Mouse (Mus musculus): ENCODE data around the gene Gm11733. TPM values are rescaled to one million over a fixed set of nuclear protein-coding genes. Genes with fewer than 3 reads are reported as not detected.
A peak's percentile ranks its signal among the peaks of the same experiment; 100 is the strongest.

Gm11733 gene
- polyA plus RNA-seq, 1 experiment from 2014 or later, result 0.09 TPM

DNA sequence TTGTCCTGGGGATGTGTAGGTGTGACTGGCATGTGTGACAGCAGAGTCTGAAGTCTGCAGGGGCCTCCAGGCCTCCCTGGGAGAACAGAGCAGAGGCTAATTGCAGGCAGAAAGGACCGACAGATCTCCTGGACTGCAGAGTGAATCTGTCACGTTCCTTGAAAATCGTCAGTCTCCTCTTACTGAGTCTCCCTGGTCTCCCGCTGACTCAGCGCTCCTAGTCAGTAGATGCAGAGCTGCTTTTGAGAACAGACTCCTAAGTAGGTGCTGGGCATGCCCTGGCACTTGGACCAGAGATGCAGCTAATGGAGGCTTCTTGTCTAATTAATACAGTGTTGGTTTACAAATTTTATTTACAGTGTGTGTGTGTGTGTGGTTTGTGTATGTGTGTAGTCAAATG is 17.9 kb upstream of the Gm11733 start:
- WGBS, result 35% methylated on average over 5 of the region's 5 CpGs
- Histone ChIP-seq H3K4me1 (peaks cover 56% of the 10 kb centered on the region), H3K36me3 (no peaks in the 10 kb centered on the region), H3K4me3 (replicated peaks) (no peak overlapping the region), H3K27ac (replicated peaks) (no peak overlapping the region), H3K9ac (replicated peaks) (no peak overlapping the region), H3K4me2 (no peak overlapping the region), H3K9me3 (replicated peaks) (no peaks in the 10 kb centered on the region), H3K27me3 (replicated peaks) (0 out of 2 replicates have a peak, but pooled peaks cover 3% of the 10 kb centered on the region)
- no peak for ATAC-seq (ENCODE audit: low FRiP score)

DNA sequence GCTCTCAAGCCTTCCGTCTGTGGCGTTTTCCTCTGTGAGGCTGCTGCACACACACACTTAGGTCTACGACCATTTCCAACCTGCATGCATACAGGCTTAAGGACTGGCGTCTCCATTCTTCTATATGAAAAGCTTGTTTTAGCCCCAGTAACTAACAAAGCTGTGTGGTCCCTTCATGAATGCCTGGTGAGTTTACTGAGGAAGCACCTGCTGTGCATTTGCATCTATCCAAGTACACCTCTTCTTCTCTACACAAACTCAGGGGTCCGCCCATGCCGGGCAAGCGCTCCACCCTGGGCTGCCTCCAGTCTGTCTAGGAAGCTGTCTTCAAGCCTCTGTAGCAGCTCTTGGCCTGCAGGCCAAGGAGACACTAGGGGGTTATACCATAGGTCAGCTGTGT is 17.3 kb upstream of the Gm11733 start:
- no peaks in the 10 kb centered on the region for H3K9me3 ChIP-seq (replicated peaks)
- ATAC-seq (ENCODE audit: low FRiP score), result no peak
- H3K9ac ChIP-seq (replicated peaks), result no peak overlapping the region
- H3K27me3 ChIP-seq (replicated peaks), result 0 out of 2 replicates have a peak, but pooled peaks cover 3% of the 10 kb centered on the region
- H3K4me2 ChIP-seq, result no peak overlapping the region
- WGBS, result 86% methylated on average over 7 of the region's 7 CpGs
- H3K36me3 ChIP-seq, result no peaks in the 10 kb centered on the region
- no peak overlapping the region for H3K4me3 ChIP-seq (replicated peaks)
- H3K27ac ChIP-seq (replicated peaks), result no peak overlapping the region
- H3K4me1 ChIP-seq, result peaks cover 55% of the 10 kb centered on the region

DNA sequence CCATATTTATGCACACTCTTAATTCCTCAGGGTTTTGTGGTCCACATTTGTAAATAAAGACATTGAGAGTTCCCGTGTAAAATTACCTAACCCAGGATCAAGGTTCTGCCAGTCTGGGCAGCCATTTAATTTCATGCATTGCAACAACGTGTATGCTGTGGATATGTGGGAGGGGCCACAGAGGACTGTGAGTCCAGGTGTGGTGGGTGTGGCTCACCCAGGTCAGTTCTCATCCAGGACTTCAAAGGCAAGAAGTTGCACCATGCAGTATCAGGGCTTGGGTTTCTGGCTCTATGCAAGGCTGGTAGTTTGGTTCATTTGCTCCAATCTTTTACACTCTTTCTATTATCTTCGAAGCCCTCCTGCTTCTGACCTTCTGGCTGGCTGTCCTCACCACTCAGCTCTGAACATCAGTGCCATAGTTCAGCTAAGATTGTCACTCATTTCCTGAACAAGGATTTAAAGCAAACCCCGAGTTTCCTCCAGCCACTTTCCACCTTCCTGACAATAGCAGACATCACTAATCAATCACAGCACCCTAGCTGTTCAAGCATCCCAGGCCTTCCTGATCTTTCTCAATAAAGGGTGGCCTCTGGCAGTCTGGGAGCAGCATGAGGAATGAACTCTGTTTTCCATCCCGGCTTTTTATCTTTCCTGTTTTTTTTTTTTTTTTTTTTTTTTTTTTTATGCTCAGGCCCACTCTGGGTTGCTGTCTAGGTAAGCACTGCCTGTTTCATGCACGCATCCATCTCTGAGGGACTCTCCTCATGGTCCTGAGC is 15.4 kb upstream of the Gm11733 start:
- 43% methylated on average over 6 of the region's 6 CpGs for WGBS
- peak overlapping the region; percentile 33; the same call in 1 of the 2 replicates for H3K27ac ChIP-seq (replicated peaks)
- H3K4me3 ChIP-seq (replicated peaks), result no peak overlapping the region
- no peak overlapping the region for H3K4me2 ChIP-seq
- H3K9me3 ChIP-seq (replicated peaks), result no peaks in the 10 kb centered on the region
- peaks cover 48% of the 10 kb centered on the region for H3K4me1 ChIP-seq
- no peak for ATAC-seq (ENCODE audit: low FRiP score)
- no peaks in the 10 kb centered on the region for H3K36me3 ChIP-seq
- no peak overlapping the region for H3K9ac ChIP-seq (replicated peaks)
- H3K27me3 ChIP-seq (replicated peaks), result peaks cover 8% of the 10 kb centered on the region; the same call in 1 of the 2 replicates

DNA sequence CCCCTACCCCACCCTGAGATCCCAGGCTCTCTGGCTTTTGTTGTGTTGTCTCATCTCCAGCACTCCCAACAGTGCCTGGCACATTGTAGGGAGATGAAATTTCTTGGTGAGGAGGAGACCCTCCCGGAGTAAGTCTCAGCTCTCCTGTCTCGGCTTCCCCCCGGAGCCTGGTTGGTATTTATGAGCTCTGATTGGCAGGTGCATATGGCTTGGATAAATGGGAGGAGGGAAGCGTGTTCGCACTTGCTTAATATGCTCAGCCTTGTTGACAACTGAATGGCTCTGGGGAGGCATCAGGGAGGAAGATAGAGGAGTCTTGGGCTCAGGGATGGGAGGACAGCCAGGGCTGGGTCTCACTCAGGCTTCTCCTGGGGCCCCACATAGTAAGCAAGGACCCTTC is 14.4 kb upstream of the Gm11733 start:
- H3K4me1 ChIP-seq, result peaks cover 44% of the 10 kb centered on the region
- ATAC-seq (ENCODE audit: low FRiP score), result no peak

DNA sequence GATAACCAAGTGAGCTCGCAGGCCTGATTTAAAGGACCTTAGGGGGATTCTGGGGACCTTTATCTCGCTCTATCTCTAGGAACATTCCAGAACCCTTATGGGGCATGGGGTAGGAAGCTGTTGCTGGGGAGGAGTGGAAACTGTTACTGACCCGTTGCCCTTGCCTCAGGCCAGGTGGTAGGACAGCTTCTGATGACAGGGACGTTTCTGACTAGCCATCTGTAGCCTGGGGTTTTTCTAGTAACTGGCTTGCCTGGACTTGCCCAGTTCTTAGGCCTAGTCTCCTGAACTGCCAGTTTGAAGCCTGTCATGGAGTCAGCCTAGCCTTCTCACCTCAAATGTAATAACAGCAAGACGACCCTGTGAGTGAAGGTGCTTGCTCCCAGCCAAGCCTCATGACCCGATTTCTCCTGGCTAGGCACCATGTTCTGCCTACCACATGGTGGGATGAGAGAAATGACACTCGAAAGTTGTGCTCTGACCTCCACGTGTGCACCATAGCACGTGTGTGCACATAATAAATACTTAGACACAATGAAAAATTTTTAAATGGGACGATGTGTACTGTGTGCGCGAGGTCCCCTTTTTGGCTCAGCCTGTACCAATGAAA is 13.5 kb upstream of the Gm11733 start:
- H3K4me1 ChIP-seq, result peaks cover 36% of the 10 kb centered on the region

More for the DNA sequence above, 14.4 kb upstream of the Gm11733 start:
- no peaks in the 10 kb centered on the region for H3K36me3 ChIP-seq
- H3K27ac ChIP-seq (replicated peaks), result 0 out of 2 replicates have a peak overlapping the region, but pooled peaks have one; percentile 33
- H3K4me2 ChIP-seq, result no peak overlapping the region
- H3K27me3 ChIP-seq (replicated peaks), result peaks cover 12% of the 10 kb centered on the region; the same call in 1 of the 2 replicates
- H3K9me3 ChIP-seq (replicated peaks), result no peaks in the 10 kb centered on the region
- no peak overlapping the region for H3K9ac ChIP-seq (replicated peaks)
- no peak overlapping the region for H3K4me3 ChIP-seq (replicated peaks)
- 31% methylated on average over 5 of the region's 5 CpGs for WGBS

DNA sequence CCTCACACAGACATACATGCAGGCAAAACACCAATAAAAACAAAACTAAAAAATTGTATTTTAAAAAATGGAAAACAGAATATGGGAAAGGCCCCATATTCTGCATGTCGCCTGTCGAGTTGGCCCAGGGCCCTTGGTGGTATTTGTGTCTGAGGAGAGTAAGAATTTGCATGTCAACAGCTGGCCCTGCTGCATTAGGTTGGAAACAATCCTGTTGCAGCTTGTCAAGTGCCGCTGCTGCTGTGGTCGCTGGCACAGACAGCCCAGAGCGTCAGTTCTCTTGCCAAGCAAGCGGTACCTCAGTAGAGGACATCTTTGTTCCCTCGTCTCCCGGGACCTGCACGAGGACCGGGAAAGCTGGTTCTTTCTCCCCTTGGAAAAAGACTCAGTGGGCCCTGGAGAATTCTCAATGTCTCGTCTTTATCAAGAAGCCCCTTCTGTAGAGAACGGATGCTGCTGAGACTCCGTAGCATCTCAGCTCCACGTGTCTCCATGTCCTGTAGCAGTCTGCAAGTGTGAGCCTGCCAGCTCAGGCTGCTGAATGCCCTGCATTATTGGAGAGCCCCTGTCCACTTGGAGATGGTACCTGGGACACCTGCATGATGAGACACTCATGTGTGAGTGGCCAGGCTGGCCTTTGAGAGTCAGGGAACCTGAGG is 12.4 kb upstream of the Gm11733 start:
- H3K4me3 ChIP-seq (replicated peaks), result no peak overlapping the region
- no peak overlapping the region for H3K9ac ChIP-seq (replicated peaks)
- H3K27ac ChIP-seq (replicated peaks), result peak overlapping the region; percentile 3; the same call in 1 of the 2 replicates
- H3K36me3 ChIP-seq, result no peaks in the 10 kb centered on the region
- peaks cover 33% of the 10 kb centered on the region for H3K4me1 ChIP-seq
- H3K27me3 ChIP-seq (replicated peaks), result peaks cover 12% of the 10 kb centered on the region; the same call in 1 of the 2 replicates
- no peak overlapping the region for H3K4me2 ChIP-seq
- no peak for ATAC-seq (ENCODE audit: low FRiP score)
- 38% methylated on average over 14 of the region's 14 CpGs for WGBS
- no peaks in the 10 kb centered on the region for H3K9me3 ChIP-seq (replicated peaks)

More for the DNA sequence above, 13.5 kb upstream of the Gm11733 start:
- H3K36me3 ChIP-seq, result no peaks in the 10 kb centered on the region
- WGBS, result 91% methylated on average over 12 of the region's 12 CpGs
- no peak overlapping the region for H3K9ac ChIP-seq (replicated peaks)
- no peak overlapping the region for H3K4me2 ChIP-seq
- H3K27me3 ChIP-seq (replicated peaks), result peaks cover 12% of the 10 kb centered on the region; the same call in 1 of the 2 replicates
- H3K4me3 ChIP-seq (replicated peaks), result no peak overlapping the region
- no peak for ATAC-seq (ENCODE audit: low FRiP score)
- H3K27ac ChIP-seq (replicated peaks), result no peak overlapping the region
- H3K9me3 ChIP-seq (replicated peaks), result no peaks in the 10 kb centered on the region

DNA sequence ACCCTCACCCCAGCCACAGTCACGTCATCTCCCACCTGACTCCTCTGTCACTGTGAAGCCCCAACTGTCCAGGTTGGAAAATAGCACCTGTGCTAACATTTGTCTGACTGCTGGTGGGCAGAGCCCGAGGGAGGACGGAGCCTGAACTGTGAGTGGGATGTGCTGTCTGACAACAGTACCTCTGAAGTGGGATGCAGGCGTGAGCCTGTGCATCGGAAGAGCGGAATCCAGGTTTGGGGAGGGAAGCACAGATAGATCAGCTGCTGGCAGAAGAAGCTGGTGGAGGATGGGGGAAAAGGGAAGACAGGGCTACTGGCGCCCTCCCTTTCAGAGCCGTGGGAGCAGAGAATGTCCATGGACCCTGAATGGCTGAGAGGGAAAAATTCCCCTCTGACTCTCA is 11.3 kb upstream of the Gm11733 start:
- Histone ChIP-seq H3K9ac (replicated peaks) (no peak overlapping the region), H3K4me3 (replicated peaks) (no peak overlapping the region), H3K9me3 (replicated peaks) (no peaks in the 10 kb centered on the region), H3K27ac (replicated peaks) (no peak overlapping the region), H3K27me3 (replicated peaks) (peaks cover 9% of the 10 kb centered on the region; the same call in 1 of the 2 replicates), H3K36me3 (no peaks in the 10 kb centered on the region), H3K4me2 (no peak overlapping the region), H3K4me1 (peaks cover 39% of the 10 kb centered on the region)
- WGBS, result 81% methylated on average over 8 of the region's 8 CpGs
- ATAC-seq (ENCODE audit: low FRiP score), result no peak

DNA sequence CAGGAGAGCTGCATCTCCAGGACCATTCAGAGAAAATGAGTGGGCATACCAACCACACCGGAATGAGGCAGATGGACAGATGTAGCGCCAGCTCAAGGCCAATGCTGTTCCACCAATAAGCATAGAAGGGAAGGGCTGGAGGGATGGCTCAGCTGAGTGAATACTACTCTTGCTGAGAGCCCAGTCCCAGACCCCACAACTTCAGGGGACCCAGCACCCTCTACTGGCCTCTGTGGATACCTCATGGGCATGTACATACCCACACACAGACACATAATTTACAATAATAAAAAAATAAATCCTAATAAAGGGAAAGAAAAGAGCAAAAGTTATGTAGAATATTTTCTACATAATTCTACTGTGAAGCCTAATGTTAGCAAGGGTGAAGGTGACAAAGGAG is 9.0 kb upstream of the Gm11733 start:
- H3K4me3 ChIP-seq (replicated peaks), result no peak overlapping the region
- peaks cover 43% of the 10 kb centered on the region for H3K4me1 ChIP-seq

DNA sequence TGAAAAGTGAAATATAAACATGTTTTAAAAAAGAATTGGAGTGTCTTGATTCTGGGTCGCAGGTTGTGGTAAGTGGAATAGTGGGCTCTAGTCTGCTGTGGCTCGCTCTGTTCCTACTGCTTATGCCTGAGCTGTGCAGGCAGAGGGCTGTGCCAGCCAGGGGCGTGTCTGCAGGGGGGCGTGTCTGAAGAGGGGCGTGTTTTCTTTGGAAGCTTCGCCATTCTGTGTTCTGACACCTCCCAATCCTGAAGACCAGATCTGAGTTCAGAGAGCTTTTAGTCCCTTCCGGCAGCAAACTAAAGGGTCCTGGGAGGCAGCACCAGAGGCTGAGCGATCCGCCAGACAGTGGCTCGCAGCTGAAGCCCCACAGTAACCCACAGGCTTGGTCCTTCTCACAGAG is 8.5 kb upstream of the Gm11733 start:
- ATAC-seq (ENCODE audit: low FRiP score), result no peak
- 38% methylated on average over 10 of the region's 10 CpGs for WGBS
- H3K4me3 ChIP-seq (replicated peaks), result no peak overlapping the region
- H3K9ac ChIP-seq (replicated peaks), result no peak overlapping the region
- no peak overlapping the region for H3K4me2 ChIP-seq
- no peaks in the 10 kb centered on the region for H3K36me3 ChIP-seq
- no peaks in the 10 kb centered on the region for H3K9me3 ChIP-seq (replicated peaks)
- peaks cover 9% of the 10 kb centered on the region; the same call in 1 of the 2 replicates for H3K27me3 ChIP-seq (replicated peaks)
- H3K27ac ChIP-seq (replicated peaks), result no peak overlapping the region
- peaks cover 47% of the 10 kb centered on the region for H3K4me1 ChIP-seq

More for the DNA sequence above, 9.0 kb upstream of the Gm11733 start:
- WGBS, result 98% methylated on average over 2 of the region's 2 CpGs
- Histone ChIP-seq H3K4me2 (no peak overlapping the region), H3K27me3 (replicated peaks) (peaks cover 9% of the 10 kb centered on the region; the same call in 1 of the 2 replicates), H3K27ac (replicated peaks) (no peak overlapping the region), H3K9ac (replicated peaks) (no peak overlapping the region), H3K36me3 (no peaks in the 10 kb centered on the region), H3K9me3 (replicated peaks) (no peaks in the 10 kb centered on the region)
- no peak for ATAC-seq (ENCODE audit: low FRiP score)

DNA sequence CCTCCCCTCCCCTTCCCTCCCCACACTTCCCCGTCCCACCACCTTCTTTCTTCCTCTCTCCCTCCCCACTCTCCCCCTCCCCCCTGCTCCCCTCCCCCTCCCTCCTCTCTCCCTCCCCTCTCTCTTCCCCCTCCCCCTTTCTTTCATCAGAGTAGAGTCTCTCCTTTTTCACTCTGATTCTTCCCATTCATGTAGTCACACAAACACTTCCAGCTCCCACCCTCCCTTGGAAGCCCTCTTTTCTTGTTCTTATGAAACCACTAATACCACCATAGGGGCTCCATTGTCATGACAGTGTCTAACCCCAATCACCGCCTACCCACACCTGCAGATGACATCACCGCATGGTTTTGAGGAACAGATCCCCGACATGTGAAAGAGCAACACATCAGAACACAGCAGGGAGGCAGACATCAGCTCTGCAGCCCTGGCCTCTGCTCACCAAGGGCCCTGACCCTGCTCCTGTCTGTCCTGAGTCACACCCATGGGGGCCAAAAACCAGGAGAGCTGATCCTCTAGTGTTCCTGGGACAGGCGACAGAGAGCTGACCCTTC is 7.5 kb upstream of the Gm11733 start:
- 65% methylated on average over 5 of the region's 5 CpGs for WGBS
- Histone ChIP-seq H3K27ac (replicated peaks) (no peak overlapping the region), H3K9ac (replicated peaks) (no peak overlapping the region), H3K9me3 (replicated peaks) (no peaks in the 10 kb centered on the region), H3K4me3 (replicated peaks) (no peak overlapping the region), H3K36me3 (no peaks in the 10 kb centered on the region), H3K4me2 (no peak overlapping the region), H3K27me3 (replicated peaks) (peaks cover 16% of the 10 kb centered on the region; the same call in 1 of the 2 replicates), H3K4me1 (peaks cover 56% of the 10 kb centered on the region)
- ATAC-seq (ENCODE audit: low FRiP score), result no peak

DNA sequence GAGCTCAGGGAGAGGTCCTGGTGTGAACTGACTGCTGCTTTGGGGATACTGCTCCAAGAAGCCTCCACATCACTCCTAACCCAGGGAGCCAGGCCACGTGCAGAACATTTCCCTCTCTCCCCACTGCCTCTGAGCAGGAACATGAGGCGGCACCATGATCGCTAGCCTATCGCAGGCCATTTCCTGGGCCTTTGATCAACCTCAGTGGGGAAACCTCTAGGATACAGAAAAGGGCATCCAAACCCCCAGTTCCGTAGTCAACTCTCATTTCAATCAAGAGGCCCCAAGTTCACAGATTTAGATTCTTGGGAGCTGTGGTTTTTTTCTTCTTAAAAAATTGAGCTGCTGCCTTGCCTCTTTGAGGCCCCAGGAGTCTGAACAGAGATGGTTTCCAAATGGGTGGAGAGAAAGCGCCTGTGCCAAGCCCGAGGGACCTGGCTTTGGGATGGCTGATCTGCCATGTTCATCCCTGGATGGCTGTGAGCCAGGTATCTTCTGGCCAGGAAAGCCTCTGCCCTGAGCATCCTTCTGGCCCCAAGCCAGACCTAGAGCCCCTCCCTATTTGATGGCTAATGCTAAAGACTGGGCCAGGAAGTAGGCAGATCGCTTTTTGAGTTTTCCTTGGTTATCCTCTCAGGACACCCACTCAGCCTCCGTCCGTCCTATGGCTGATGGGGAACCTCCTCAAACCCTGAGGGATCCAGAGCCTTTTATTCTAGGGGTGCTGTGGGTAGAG is 5.7 kb upstream of the Gm11733 start:
- Histone ChIP-seq H3K4me1 (peaks cover 64% of the 10 kb centered on the region), H3K36me3 (no peaks in the 10 kb centered on the region), H3K27me3 (replicated peaks) (peaks cover 13% of the 10 kb centered on the region; the same call in 1 of the 2 replicates), H3K4me2 (peak overlapping the region; percentile 33), H3K4me3 (replicated peaks) (no peak overlapping the region), H3K27ac (replicated peaks) (peak overlapping the region; percentile 91), H3K9me3 (replicated peaks) (no peaks in the 10 kb centered on the region), H3K9ac (replicated peaks) (0 out of 2 replicates have a peak overlapping the region, but pooled peaks have one; percentile 23)
- ATAC-seq (ENCODE audit: low FRiP score), result no peak
- 36% methylated on average over 10 of the region's 10 CpGs for WGBS

Measured in neural tube, embryonic 15.5 days (tissue).